Mouse (Mus musculus): ENCODE results near the gene Atg10.

Gene Atg10

DNA sequence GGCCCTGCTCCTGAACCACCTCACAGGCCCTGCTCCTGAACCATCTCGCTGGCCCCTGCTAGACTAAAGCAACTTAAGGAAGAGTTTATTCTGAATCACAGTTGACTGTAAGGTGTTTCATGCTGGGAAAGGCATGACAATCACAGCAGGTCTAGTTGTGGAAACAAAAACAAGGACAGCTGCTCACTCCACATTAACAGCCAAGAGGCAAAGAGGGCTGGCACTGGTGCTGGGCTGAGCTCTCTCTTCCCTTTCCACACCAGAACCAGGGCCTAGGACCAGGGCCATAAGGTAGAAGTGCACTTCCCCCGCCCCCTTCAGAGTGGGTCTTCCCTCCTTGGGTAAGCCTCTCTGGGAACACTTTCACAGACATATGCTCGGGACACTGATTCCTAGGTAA is 48.4 kb downstream of the Atg10 start:
- CTCF ChIA-PET: no interaction called here

DNA sequence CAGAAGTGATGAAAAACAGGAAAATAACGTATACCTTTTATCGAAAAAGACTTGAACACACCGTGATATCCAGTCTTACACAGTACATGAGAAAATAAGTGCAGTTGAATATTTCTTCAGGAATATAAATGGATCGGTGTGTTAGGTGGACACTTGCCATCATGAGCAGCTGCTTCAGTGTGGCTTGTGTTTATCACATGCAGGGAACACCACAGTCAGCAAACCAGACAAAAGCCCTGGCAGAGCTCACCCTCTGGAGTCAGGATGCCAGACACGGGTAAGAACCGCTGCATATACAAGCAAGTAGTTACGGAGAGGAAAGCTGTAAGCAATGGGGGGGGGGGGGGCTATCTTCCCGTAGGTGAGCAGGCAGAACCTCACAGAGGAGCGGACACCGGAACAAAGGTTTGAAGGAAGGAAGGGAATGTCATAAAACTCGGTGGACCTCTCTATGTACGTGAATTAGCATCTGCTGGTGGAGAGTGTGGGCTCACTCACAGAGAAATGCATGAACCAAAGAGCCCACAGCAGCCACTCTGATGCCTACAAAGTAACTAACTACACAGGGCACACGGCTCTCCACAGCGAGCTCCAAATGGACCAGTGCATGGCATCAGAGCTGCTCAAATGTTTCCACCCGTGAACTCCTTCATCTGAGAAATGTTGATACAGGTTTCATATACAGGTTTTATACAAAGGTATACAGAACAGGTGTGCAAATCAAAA is 51.8 kb downstream of the Atg10 start:
- CTCF ChIA-PET: no interaction called here

DNA sequence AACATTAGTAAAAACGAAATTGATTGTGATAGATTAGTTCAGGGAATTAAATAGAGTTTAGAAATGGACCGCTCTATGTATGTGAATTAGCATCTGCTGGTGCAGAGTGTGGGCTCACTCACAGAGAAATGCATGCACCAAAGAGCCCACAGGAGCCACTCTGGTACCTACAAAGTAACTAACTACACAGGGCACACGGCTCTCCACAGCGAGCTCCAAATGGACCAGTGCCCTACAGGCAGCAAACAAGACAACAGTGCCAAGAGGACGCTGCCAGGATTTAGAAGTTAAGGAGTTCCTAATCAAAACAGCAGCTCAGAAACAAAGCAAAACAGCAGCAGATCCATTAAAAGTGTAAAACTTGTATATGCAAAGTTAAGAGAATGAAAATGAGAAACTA is 52.6 kb downstream of the Atg10 start:
- CTCF ChIA-PET: no interaction called here

DNA sequence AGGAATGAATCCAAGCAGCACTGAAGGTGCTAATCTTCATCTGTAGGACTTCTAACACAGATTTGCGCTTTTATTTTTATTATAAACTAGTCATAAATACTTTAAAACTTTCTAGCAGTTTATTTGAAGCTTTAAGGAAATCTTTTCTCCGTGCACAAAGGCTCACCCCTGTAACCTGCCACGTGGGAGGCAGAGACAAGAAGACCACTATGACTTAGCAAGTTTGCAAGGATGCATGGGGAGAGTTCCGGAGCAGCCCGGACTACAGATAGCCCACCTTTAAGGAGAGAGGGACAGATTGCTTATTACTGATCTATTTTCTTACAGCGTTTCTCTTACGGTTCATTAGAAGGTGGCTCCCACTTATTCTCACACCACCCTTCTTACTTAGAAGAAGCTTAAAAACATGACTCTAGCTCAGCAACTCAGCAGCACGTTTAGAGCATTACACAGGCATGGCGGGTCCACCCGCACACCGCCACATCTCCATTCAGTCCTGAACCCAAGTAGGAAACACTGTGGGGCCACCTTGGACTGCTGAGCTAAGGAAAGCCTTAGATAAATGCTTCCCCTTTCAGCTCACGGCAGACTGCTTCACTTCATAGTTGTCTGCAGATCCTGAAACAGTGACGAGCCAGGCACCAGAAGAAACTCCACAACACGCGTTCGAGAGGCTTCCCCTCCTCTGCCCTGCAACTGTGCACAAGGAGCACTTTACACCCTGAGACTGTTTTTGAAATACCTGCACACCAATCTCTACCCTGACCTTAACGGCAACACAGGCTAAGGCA is 54.0 kb downstream of the Atg10 start:
- CTCF ChIA-PET: no interaction called here

DNA sequence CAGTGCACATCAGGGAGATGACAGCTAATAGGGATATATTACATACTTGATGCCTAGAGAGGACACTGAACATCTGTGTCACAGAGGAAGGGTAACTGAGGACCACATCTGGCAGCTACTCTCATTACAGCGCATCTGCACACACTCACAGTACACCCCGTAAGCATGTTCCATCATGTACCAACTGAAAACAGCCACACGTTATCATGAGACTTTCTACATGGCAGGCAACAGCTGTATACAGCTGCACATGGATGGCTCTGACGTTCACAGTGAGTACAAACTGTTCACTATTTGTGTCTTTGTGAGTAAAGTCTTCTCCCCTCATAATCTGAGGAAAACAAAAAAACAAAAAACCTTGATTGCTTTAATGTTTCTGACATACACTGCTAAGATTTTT is 55.3 kb downstream of the Atg10 start:
- CTCF ChIA-PET: no interaction called here

DNA sequence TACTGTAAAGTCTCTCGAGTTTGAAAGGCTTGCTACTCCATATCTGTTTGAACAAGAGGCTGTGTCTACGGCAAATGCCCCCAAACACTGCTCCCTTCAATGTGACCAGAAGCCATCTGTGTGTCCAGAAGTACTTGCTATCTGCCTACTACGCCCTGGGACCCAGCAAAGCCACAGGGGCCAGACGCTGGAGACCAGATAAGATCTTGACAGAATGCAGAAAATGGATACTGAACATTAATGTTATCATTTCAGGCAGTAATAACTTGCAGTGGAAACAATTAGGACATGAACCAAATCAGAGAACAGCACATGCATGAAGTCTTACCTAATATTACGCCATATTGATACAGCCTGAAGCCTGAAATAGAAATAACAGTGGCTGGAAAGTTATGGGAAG is 56.2 kb downstream of the Atg10 start:
- CTCF ChIA-PET: no interaction called here

DNA sequence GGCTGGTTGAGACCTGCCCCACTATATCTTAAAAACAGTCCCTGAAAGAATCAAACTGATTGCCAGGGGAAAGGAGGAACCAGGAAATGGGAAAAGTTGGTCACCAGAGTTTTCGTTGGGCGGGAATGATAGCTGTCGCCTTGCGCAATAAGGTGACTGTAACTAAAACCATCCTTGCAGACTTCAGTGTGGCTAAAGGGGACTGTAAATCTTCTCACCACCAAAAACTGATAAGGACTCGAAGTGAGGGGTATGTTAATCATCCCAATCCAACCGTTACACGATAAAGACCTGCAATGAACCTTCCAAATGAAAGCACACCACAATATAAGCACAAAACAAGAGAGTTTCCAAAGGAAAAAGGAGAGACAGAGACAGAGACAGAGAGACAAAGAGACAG is 57.5 kb downstream of the Atg10 start:
- CTCF ChIA-PET: interaction anchor here (0.7 kb wide), 1 partner anchor 107 kb away, joined by 7 read pairs; no protein-coding TSS in a partner anchor

DNA sequence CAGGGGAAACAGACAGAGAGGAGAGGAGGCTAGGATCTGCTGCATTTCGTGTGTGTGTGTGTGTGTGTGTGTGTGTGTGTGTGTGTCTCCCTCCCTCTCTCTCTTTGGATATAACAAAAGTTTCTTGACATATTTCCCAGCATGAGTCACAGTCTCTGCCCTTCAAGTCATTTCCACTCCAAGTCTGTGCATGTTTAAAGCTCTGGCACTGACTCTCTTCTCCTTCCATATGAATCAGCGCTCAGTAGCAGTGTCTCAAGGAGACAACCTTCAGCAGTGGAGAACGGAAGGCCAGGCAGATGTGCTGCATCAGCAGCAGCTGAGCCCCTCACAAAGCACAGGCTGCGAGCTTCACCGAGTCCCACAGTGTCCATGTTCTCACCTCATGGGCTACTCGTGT is 58.6 kb downstream of the Atg10 start:
- CTCF ChIA-PET: no interaction called here

DNA sequence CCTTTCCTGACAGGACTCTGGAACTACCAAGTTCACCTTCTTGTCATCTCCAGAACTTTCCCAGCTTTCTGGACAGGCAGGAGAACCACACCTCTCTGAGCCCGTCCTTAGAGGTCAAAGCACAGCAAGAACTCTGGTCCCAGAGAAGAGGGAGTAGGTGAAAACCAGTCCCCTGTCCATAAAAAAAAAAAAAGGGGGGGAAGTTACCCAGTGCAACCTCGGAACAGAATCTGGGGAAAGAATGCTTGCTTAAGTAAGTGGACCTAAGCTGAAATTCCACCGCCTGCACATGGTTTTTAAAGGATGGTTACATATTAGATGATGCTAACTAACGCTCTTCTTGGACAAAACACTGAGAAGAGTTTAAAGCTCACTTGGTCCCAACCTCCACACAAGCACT is 60.5 kb downstream of the Atg10 start:
- CTCF ChIA-PET: interaction anchor here (0.7 kb wide), 1 partner anchor 141 kb away, joined by 6 read pairs; no protein-coding TSS in a partner anchor

DNA sequence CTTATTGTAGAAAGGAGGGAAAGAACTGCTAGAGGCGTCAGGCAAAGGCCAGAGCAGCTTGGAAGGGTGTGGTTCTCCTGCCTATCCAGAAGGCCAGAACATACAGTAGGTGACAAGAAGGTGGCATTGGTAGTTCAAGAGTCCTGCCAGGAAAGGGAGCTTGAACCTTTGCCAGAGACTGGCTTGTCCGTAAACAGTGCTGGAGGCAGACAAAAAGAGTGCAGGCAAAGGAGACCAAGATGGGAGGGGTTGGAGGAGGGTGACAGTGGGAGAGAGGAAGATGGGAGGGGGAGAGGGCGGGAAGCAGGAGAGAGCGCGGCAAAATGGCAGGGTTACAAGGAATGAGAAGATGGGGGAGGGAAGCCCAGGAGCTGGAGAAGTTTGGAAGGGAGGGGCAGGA is 61.3 kb downstream of the Atg10 start:
- CTCF ChIA-PET: no interaction called here

DNA sequence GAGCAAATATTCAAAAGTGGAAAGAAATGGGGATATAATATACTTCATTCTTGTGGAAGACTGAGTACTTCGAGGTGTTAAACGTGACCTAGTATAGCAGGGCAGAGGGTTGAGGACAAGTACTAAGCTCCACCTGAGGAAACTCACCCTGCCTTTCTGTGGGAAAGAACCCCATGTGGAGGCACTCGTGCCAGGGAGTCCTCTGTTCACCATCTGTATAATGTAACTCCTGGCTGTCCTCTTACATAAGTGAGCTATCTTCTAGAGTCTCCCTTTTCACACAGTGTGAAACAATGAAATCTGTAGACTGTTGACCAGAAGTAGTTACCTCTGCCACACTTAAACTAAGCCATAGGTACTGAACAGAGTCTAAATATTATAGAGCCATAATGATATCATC is 63.2 kb downstream of the Atg10 start:
- CTCF ChIA-PET: no interaction called here

DNA sequence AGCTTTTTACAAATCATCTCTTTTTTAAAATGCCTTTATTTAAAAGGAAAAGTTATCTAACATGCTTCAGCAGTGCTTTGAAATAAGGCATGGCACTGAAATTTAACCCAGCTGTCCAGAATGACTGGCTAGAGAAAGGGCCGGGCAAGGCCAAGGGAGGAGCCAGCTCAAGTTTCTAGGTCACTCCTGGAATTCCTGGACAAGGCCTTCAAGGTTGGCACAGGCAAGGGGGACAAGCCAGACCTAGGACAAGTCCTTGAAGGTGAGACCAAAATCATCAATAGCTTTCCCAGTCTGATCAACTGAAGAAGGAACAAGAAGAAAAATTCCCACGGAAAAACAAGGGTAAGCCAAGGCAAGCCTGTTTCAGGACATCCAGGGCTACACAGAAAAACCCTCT is 63.9 kb downstream of the Atg10 start:
- CTCF ChIA-PET: interaction anchor here (0.8 kb wide), 1 partner anchor 33 kb away, joined by 4 read pairs; no protein-coding TSS in a partner anchor

DNA sequence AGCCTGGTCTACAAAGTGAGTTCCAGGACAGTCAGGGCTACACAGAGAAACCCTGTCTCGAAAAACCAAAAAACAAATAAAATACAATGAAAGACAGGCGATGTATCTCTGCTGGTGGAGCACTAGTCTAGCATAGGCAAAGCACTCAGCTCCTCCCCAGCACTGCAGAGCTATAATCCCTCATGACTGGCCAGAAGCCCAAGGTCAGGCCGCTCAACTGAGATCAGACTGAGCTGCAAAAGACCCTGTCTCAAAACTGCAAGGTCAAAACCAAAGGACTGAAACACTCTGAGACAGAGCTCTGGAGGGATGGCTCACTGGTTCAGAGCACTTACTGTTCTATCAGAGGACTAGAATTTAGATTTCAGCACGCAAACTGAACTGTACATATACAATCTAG is 65.8 kb downstream of the Atg10 start:
- CTCF ChIA-PET: no interaction called here

DNA sequence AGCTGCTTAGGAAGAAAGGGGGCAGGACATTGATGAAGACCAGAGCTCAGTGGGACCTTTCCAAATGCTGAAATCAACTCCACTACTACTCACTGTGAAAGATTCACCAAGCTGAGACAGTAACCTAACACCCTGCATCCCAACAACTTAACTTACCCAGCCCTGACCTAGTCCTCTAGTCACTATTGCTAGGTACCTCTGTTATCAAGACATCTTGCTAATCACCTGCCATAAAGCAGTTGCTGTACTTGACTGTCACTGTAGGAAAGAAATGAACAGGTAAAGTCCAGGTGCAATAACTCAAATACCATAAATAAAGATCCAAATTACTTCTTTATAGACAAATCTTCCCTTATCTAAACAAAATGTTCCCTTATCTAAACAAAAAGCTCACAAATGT is 66.3 kb downstream of the Atg10 start:
- CTCF ChIA-PET: no interaction called here

DNA sequence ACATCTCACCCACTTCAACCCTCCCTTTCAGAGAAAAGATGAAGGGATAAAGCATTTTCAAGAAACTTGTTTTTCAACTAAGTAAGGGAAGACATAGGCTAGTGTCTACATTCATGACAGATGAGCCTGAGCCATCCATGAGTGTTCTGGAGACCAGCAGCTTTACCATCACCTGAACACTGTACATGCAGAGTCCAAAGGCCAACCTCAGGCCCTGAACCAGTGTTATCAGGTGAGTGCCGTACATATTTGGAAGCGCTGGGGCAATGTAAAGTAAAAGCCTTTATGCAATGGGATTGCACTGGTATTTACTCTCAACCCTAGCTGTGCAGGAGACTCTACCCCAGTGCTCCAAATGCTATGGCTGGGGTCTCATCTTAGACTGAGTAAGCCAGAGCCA is 66.8 kb downstream of the Atg10 start:
- CTCF ChIA-PET: no interaction called here

DNA sequence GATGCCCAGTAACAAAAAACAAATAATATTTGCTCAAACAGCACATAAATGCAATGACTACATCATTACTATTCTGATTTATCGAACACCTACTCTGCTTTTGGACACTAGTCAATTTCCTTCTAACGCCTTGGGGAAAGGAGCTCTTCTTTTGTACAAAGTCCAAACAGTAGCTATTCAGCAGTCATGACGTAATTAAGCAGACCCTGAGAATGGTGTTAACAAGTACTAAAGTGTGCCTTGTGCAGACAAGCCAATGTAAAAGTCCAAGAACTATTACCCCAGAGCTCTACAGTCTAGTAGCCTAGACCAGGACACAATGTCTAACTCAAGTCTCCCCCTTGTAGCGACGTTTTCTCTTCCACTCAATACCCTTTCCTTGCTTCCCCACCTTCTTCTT is 67.5 kb downstream of the Atg10 start:
- CTCF ChIA-PET: no interaction called here

DNA sequence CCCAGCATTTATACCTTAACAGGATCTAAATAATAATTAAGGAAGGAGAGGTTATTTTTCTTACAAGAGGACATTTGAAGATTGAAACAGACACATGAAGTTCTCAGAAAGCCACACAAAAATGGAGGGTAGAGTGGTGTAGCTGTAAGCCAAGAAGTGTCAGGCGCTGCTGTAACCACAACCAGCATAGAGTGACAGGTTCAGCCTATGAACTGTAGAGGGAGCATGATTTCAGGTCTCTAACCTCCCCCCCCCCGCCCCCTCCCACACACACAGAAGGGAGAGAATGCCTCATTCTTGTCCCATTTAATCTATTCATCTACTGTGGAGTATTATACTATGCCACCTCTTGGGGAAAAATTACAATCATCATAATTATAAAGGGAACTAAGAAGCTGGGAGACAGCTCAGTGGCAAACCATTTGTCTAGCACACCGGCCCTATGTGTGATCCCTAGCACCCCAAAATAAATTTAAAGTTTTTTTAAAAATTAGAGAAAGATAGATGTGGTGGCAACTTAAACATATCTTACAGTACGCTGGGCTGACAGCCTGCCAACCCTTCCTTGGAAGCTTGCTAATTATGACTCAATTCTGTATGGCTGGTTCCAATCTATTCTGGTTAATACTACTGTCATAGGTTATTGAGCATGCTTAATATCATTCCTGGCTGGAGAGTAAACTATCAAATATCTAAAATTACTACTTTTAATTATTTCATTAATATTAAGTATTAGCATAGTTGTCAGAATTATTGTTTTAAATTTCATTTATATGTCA is 68.2 kb downstream of the Atg10 start:
- CTCF ChIA-PET: no interaction called here

DNA sequence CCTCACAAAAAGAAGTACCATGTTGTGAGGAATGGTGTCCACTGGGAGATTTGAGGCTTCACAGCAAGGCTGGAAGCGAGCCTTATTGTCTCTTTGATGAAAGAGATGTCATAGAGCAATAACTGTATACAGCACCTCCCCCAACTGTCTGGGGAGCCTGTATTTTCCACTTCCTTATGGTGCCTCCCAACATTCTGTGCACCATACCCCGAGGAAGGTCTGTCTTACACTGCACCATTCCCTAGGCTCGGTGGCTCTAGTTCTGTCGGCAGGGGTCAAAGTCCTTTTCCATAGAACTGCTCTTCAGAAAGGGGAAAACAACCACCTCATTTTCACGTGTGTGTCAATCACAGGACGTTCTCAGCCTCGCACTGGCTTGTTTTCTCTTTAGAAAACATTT is 69.1 kb downstream of the Atg10 start:
- CTCF ChIA-PET: no interaction called here

DNA sequence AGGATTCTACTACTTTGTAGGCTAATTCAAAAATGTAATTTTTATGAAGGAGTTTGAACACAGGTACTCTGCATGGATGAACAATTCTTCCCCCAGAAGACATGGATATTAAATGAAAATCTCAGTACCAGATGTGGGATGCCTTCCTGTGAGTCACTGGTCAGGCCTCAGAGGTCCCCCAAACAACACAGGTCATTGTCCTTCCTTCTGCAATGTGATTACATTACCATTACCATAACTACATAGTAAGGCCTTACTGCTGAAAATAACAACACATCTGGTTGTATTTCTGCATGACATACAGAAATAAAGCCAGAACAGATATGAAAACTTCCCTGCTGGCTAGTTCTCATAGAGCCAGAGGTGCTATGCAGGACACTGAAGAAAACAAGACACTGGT is 87.4 kb downstream of the Atg10 start:
- CTCF ChIA-PET: no interaction called here

DNA sequence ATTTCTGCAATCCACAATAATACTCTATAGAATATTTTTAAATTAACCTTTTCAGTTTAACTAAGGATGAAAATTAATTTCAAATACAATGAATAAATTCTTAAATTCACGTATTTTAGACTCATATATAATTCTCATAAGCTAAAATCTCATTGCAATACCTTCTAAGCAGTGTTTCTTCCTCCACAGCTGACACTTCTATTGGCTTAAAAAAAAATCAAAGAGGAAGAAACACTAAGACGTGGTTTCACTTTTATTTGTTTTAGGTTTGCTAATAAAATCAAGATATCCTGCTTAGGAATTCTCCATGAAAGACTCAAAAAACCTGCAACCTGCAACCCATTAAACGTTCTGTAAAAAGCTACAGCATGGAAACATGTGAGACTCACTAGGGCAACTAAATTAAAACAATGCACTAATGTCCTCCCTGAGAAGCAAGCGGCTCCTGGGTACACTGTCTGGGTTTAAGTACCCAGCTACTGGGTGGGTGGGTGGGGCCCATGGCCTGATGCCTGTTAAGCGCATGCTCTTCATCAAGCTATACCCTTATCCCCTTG is 90.4 kb downstream of the Atg10 start:
- CTCF ChIA-PET: no interaction called here

DNA sequence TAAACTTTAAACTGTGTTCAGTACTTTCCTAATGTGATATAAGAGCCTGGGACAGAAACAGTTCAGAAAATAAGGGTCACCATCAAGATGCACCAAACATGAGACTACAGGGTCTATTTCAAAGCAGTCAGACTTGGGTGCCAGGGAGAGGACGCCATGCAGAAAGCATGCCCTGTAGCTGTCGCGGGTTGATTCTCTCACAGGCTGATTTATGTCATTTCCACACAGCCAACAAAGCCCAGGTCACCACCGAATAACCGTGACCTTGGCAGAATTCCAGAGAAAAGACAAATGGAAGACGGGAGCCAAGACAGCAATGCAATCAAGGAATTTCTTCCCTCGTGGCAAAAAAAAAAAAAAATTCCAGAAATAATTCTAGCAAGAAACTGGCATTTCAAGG is 94.7 kb downstream of the Atg10 start:
- CTCF ChIA-PET: no interaction called here

DNA sequence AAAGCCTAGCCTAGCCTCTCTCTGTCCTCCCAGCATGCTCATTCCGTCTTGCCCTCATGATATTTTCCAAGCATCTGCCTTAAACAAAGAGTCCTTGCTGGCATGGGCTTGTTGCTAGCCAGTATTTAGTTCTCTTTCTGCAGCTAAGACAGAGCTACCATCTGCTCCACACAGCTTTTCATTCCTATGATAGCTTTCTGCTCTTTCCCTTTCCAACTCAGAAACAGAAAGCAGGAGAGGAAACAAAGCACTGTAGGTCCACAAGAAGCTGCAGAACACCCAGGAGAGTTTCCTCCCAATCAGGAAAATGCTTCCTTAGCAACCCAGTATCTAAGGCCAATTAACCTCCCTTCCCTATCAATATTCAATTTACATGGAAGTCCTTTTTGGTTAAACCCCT is 95.2 kb downstream of the Atg10 start:
- CTCF ChIA-PET: no interaction called here

DNA sequence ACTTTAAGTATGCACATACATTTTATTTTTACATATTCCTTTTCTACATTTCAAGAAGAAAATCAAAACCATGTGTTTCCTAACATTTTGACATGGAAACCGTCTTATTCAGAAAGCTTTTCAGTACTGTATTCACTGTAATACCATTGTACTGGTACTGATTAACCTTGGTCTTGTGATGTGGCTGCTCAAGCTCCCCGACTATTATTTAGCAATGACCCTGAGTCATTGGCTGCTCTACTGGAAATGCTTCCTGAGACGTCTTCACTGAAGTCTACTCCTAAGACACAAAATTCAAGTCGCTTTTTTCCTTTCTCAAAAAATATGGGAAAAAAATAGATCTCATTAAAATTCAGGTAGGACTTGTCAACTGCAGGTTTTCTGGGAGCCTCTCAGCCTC is 105.6 kb downstream of the Atg10 start:
- CTCF ChIA-PET: no interaction called here
